Mouse (Mus musculus): Measurements from ENCODE around the gene Trex2.

Trex2 gene

DNA sequence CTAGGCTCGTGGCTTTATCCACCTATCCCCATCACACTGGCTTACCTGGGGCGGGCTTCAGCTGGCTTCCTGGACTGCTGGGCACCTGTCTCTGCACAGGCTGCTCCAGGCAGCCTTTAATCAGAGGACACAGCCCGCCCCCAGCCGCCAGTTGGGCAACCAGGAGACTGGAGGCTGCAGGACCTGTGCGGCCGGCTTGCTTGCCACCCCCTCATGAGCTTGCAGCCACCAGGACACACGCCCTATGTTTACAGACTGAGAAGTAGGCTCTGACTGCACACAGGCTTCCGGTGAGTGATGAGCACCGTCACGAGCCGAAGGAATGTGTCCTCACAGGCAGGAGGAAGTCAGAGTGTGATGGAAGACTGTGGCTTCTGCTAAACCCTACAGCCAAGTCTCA, at the start of gene Trex2:
Trex2 (minus strand) TSS at position 93 of the 400 bp plus-strand sequence.
- DNase-seq (ENCODE audit: low spot score), result no peak

DNA sequence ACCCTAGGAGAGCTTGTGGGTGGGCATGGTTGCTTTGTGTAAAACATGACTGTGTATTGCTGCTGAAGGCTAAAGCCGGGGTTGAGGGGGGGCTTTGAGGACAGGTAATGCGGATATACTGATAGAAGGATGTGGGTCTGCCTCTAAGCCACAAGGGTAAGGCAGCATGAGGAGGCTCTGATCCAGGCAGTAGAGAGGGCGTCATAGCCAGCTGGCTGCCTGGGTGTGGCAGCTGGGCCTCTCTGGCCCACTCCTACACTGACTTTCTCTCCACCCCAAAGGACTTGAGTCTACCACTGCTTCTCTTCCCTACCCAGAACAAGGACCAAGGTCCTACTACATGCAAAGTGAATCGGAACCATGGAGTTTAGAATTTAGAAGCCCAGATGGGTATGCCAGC, 49.7 kb upstream of the Trex2 start:
- no peak for DNase-seq (ENCODE audit: low spot score)

DNA sequence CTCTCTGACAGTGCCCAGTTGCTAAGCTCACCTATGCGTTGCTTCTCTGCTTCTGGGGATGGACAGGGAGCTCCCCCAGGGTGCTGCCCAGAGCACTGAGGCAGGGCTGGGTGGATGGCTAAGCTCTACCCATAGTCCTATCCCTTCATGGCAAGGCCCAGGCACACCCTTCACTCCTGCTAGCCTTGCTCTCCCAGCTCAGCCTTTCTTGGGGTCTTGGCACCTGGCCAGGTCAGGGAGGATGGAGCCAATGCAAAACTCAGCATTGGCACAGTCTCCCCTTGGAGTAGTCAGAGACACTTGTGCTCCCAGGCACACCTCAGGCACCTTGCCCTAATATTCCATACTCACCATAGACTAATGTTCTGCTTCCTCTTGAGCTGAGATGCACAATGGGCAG, 48.9 kb upstream of the Trex2 start:
- DNase-seq (ENCODE audit: low spot score), result no peak

DNA sequence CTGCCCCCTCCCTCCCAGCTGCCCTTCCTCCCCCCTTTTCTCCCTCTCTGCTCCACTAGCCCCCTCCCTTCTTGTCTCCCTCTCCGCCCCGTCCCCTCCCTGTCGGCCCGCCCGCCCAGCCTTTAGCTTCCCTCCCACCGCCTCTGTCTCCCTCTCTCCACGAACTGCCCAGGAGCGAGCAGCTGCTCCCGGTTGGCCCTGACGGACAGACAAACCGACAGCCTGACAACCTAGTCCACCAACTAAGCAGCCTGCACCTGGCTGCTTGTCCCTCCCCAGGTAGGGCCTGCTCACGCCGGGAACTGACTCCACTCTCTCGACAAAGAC, 48.3 kb upstream of the Trex2 start, which contains the start of gene Bgn:
Bgn (plus strand) TSS at position 119 of the 327 bp plus-strand sequence.
- DNase-seq (ENCODE audit: low spot score), result no peak

DNA sequence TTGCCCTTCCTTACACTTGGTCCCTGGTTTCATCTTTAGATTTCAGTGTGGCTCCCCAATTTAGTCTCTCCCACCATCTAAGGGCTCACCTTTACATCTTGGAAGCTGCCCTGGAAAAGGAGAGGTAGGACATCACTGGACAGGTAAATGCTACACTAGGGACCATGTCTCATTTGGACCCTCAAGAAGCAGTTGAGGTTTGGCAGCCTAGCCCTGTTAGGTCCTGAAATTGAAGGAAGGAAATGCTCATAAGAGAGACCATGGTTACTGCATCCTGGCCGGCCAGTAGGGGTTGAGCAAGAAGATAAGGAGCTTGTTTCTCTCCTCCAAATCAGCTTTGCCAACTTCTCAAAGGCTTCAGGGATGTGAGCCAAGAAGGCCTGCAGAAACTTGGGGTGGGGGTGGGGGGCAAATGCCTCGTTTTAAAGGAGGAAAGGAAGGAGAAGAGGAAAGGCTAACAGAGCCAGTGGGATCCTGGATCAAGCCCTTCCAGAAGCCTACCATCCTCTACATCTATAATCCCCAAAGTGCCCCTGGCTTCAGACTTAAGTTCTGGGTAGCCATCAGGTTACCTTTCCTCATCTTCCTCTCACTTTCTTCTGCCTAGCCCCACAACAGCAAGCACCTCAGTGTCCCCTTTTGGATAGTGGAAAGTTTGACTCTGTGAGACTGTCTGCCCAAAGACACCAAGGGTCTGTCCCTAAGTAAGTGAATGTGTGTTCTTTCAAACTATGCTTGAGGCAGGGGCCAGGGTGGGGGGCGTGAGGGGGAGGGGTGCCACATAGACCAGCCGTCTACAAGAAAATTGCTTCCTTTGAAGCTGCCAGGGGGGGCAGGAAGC, 47.7 kb upstream of the Trex2 start:
- no peak for DNase-seq (ENCODE audit: low spot score)

DNA sequence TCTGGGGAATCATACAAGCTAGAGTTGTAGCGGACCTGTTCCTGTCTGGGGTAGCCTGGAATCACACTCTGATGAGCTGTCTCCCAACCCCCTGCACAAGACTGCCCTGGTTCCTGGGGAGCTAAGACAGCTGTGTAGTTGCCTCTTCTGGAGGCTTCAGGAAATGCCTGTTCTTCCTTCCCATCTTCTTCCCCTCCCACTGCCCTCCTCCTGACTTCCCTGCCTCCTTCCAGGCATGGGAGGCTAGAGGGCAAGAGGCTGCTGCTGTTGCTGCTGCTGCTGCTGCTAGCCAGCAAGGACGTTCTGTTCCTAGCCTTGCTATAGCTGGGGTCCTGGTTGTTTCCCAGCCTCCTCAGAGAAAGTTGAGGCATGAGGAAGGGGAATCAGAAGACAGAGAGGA, 45.2 kb upstream of the Trex2 start:
- DNase-seq (ENCODE audit: low spot score), result peak; percentile 43

DNA sequence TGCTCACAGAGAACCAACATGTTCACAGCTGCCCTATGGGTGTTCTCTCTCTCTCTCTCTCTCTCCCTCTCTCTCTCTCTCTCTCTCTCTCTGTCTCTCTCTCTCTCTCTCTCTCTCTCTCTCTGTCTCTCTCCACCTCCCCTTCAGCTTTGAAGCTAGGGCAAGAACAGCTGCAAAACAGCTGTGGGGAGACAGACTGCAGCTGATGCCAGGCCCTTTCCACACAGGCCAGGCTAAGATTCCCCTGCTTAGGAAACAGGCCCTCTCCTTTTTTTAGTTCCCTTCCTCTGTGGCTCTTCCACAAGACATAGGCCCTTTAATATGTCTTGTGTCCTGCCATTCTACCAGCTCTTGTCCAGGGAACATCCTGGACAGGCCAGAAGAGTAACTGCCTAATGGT, 44.5 kb upstream of the Trex2 start:
- no peak for DNase-seq (ENCODE audit: low spot score)

DNA sequence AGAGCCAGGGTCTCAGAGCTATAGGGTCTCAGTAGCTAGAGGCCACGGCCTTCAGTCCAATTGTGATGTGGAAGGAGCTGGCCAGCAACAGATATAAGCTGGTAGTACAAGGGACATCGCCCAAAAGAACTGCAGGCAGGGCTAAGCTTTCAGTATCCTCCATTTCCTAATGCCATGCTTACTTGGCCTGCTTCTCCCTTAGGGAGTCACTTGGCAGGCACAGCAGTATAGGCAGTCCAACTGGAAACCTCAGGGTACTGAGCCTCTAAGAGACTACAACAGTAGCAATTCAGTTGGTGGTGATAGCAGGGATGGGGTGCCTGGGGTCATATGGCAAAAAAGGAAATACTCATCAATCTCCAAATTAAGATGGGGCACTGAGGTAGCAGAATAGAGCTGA, 42.4 kb upstream of the Trex2 start:
- no peak for DNase-seq (ENCODE audit: low spot score)

DNA sequence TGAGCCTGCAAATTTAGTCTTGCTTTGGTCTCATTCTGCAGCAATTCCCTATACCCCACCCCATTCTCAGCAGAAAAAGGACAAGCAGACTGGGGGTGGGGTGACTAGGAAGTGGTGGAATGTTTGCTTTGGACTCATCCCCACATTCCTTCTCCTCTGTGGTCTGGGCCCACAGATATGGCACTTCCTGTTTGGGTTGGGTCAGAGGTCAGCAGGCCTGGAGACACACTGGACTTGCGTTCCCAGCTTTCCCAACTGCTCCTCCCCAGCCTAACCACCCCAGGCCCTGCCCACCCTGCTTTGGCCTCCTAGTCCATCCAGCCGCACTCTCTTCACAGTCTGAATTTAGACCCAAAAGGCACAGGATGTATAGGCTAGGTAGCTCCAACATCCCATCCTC, 41.5 kb upstream of the Trex2 start:
- peak; percentile 72 for DNase-seq (ENCODE audit: low spot score)

DNA sequence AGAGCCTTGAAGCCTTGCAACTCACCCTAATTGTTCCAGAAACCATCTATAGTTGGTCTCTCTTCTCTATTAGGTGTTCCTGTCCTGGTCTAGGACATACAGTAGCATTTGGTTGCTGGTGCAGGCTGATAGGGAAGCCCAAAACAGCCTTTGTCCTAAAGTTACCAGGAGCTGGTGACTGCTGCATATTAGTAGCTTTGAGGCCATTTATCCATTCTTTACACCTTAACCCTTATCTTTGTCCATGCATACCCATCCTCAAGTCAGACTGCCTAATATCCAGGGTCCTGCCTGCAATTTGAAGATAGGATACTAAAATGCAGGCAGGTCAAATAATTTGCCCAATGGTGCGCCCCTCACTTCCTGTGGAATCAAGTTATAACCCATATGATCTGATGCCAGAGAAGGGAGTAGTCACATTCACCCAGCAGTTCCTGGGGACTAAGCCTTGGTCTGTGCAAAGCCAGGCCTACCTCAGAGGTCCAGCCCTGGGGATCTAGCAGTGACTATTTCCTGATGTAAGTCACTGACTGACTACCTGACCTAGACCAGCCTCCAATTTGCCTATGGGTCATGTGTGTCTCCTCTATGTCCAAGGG, 40.6 kb upstream of the Trex2 start:
- no peak for DNase-seq (ENCODE audit: low spot score)

DNA sequence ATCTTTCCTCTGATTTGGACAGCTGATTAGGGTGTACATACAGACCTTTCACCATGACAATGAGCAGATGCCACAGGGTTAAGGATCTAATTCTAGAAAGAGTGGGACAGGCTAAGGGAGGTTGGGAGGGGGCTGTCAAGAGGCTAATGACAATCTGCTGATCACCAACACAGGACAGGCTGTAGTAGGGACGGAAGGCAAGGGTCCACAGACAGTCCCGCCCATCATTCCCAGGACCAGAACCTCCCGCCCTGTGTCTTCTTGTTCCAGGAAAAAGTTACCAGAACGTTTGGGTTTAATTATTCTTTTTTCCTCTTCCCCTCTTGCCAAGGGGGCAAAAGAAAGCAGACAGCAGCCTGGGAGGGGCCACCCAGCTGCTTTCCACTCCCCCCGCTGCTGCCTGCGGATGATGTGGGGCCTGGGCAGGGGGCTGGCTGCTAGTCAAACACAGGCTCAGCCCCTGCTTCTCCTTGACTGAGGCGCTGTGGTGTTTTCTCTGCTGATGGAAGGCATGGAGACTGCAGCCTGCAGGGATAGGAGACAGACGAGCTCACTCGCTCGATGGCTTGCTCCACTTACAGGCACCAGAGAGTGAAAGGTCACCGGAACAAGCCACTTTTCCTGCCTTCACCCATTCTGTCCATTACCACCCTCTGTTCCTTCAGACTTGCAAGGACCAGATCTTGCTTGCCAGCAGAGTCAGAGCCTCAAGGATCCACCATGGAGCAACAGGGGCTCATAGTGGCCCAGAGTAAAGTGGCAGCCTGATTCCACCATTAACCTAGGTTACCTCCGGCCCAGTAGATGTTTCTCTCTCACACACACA, 39.4 kb upstream of the Trex2 start:
- no peak for DNase-seq (ENCODE audit: low spot score)

DNA sequence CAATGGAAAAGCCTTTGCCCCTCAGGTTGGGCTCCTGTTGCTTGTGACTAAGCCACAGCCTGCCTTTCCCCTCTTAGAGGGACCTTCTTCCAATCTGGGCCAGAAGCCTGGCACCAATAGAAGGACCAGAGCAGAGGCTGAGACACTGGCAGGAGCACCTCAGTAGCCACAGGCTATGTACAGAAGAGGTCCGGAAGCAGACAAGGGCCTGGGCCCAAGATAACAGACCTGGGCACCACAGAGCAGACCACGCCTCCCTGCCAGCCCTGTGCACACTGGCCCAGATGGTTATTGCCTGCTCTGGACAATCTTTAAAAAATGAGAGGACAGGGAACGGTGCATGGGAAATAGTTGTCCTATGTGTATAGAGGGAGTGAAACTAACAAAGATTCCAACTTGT, 36.6 kb upstream of the Trex2 start:
- DNase-seq (ENCODE audit: low spot score), result no peak

DNA sequence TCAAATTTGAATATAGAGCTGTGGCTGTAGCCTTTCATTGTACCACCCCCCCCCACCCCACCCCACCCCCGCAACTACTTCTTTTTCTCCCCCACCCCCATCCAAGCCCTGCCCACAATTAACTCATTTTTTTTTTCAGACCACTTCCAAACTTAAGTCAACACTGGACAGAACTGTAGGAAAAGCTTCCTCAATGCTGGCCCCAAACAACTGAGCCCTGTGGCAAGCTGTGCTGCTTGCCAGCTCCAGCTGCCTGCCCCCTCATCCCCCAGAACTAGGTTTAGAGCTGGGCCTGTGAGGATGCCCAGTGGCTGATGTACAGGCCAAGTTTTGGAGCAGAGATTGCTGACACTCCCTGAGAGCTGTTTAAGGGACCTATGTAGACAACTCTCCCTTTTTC, 33.6 kb upstream of the Trex2 start:
- DNase-seq (ENCODE audit: low spot score), result no peak

DNA sequence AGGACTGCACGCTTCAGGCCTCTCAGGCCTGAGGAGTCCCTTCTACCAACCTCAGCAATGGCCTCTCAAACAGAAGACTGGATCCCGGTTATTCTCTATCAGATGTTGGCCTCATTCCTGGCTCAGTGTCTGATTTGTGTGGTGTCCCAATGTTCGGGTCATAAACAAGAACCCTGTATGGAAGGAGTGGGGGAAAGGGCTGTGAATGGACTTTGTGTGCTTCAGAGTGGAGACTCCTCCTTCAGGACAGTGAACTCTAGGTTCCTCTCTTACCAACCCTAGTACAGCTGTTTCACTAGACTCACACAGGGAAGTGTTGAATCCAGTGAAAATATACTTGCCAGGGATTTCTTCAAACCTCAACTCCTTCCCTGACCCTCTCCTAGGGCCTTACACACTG, 33.2 kb upstream of the Trex2 start:
- no peak for DNase-seq (ENCODE audit: low spot score)

DNA sequence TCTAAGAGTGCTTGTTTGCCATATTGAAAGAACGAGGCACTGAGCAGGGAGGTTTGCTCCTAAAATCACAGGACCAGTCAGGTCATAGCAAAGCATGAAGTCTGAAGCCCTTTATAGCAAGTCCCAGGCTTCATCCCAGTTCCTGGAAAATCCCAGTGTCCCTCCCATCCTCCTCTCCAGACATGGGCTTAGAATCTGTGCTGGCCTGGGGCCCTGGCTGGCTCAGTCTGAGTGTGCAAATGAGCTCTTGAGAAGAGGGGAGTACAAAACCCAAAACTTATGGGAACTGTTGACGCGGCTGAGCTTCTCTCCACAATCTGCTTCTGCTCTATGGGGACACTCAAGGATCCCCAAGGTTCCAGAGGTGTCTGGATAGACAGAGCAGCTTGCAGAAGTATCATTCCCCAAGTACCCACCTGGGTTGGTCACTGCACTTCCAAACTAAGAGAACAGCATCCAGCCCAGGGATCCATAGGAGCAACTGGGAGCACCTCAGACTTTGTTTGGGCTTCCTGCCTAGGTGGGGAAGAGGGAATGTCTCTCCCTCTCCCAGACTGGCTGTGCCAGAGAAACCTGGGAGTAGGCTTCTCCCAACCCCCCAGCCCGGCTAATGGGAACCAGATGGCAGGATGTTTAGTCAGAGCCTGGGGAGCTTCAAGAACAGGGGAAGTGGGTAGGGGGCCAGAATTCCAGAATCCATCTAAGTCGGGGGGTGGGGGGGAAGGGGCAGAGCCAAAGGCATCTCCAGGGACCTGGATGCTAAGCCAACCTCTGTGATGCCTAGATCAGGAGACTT, 32.5 kb upstream of the Trex2 start:
- DNase-seq (ENCODE audit: low spot score), result no peak

DNA sequence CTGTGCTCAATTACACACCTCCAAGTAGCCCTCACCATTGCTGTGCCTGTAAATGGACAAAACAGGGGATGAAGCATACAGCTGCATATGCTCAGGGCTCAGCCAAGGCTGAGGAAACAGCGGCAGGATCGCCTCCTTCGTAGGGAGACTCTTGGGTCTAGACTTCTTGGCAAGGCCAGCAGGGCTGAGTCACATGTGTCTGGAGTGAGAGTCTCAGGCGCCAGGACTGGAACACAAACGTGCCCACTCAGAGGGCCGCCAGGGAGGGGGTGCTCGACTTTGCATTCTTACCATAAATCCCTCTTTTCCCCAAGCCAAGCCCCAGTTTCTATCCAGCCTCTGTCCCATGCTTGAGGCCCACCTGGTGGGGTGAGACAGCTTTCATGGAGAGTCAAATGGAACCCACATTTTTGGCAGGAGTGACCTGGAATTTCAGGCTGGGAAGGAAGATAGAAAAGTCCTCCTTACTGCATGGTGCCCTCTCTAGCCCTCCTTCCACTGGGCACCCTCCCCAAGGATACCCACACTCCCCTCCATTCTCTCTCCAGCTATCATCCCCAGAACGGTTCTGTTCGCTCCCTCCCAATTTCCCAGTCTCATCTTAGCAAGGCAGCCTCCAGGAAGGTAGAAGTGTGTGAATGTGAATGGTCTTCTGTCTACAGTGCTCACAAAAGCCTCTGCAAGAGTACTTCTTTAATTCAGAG, 30.5 kb upstream of the Trex2 start:
- peak; percentile 60 for DNase-seq (ENCODE audit: low spot score)

DNA sequence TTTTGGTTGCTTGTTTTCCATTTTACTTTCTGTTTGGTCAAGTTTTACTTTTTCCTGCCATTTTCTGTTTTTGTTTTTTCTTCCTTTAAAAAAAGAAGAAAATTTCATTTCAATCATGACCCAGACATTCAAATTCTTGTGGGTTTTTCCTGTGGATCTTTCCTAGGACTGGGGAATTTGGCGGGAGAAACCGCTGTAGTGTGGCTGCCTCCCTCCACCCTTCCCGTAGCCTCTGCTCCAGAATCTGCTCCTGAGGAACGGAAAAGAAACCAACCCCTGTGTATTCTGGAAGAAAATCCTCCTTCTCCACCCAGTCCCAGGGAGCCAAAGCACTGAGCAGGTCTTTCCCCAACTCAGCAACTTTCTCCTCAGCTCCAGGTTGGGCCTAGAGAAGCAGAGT, 25.6 kb upstream of the Trex2 start:
- no peak for DNase-seq (ENCODE audit: low spot score)

DNA sequence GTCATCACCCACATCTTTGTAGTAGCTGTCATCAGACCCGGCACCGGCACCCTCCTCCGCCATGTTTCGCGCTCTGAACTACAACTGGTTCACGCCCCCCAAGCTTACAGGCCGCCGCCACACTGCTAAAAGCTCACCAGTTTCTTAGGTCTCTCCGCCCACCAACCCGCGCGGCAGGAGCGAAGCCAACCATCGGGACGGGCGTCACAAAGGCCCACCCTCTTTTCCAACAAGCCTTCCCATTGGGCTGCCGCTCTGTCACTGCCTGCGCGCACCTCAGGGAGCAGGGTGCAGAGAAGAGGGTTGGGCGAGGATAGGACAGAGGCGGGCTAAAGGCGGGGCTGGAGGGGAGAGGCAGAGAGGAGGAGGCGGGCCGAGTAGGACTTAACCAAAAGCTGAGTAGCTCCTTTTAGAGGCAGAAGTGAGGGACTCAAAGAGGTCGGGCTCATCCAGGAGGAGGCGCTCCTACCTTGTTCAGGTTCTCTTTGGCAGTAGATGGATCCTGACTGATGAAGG, 23.8 kb upstream of the Trex2 start, which contains the start of gene Haus7:
Haus7 (minus strand) TSS at position 168 of the 516 bp plus-strand sequence.
- DNase-seq (ENCODE audit: low spot score), result peak; percentile 95

DNA sequence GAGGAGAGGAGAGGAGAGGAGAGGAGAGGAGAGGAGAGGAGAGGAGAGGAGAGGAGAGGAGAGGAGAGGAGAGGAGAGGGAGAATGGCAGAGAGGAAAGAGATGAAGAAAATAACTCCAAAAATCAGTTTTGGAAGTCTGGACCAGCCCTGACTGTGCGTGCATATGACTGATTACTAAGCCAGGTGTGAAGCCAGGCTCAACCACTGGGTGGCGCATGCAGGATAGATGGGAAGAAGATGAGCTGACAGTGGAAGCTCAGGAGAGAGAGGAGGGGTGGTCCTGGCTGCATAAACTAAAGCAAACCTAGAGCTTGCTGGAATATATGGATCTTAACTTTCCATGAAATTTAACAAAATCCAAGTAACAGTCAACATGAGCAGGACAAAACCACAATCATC, 16.8 kb upstream of the Trex2 start:
- peak; percentile 51 for DNase-seq (ENCODE audit: low spot score)

DNA sequence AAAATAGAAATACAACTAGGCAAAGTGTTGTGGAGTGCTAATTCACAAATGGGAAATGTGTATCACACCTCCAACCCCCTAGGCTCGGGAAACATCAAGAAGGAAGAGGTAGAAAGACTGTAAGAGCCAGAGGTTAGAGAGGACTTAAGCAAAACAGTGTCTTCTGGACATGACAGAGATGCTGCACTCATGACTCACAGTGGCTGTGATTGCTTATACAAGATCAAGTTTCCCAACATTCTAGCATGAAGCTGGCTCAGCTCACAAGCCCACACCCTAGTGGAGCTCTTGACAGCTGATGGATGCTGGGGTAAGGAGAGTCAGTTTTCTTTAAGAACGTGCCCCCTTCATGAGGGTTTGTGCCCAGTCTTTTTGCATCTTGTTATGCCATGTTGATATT, 6.3 kb upstream of the Trex2 start:
- DNase-seq (ENCODE audit: low spot score), result no peak

DNA sequence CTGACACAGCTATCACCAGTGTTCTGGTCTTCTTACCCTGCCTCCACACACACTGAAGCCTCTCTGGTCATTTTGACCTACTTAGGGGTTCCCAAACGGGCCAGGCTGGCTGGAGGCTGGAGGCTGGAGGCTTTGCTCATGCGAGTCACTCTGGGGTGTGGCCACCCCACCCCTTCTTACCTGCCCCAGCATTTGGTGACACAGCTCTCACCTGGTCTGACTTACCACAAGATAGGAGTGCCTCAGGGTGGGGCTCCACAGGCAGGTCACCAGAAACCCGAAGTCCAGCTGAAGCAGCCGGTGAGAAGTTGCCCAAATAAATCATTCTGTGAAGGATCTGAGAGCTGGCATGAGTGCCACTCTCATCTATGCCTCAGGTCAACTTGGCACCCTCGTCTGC, 2.3 kb downstream of the Trex2 start:
- DNase-seq (ENCODE audit: low spot score), result no peak
